18 mouse cellular contexts compared by ENCODE assay signal in the genomic region with DNA sequence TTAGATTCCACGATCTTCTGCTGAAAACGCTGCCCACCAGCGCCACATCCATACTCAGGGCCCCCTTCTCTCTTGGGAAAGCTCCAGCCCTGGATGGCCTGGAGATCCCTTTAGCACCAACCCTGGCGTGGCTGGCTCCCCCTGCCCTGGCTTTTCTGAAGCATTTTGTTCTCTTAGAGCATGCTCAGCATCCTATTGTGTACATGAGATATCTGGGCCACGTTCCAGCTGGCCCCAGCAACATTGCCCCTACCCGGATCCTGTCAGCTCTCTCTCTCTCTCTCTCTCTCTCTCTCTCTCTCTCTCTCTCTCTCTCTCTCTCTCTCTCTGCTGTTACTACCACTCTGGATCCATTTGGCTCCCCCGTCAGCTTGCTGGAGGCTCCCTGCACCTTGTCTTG. TPM values are rescaled to one million over a fixed set of nuclear protein-coding genes. Genes with fewer than 3 reads are reported as not detected.
DNase-seq lines count a peak whose midpoint lies in the region; ATAC-seq and TF ChIP-seq lines count a peak whose summit lies in the region.
"Had no signal": no experiment of that assay in that cellular context is flagged by ENCODE, and none has a peak within 500 bp of the region (broad histone marks: within the 10 kb centered on the region; RNA-seq: fewer than 3 reads in every experiment).

No protein-coding gene starts in this region.

- H3K4me1 ChIP-seq in heart, embryonic 13.5 days, result peaks cover 14% of the 10 kb centered on the region
- H3K4me1 ChIP-seq in lung, embryonic 14.5 days (ENCODE audit: insufficient read depth), result no peaks in the 10 kb centered on the region
- H3K4me1 ChIP-seq: heart, embryonic 12.5 days had no signal

- 0 out of 2 replicates have a peak overlapping the region, but pooled peaks have one; percentile 28 for H3K9ac ChIP-seq in heart, embryonic 13.5 days
- H3K9ac ChIP-seq in lung, embryonic 14.5 days, result no peak overlapping the region
- H3K9ac ChIP-seq: heart, embryonic 12.5 days; liver, embryonic 14.5 days had no signal

- 0 out of 2 replicates have a peak overlapping the region, but pooled peaks have one; percentile 9 for H3K27ac ChIP-seq in heart, embryonic 13.5 days (replicated peaks)
- H3K27ac ChIP-seq in lung, embryonic 14.5 days (ENCODE audit: low read depth), result 0 out of 2 replicates have a peak overlapping the region, but pooled peaks have one; percentile 18
- H3K27ac ChIP-seq: liver, embryonic 14.5 days had no signal

- peaks cover 17% of the 10 kb centered on the region for H3K27me3 ChIP-seq in heart, embryonic 13.5 days (replicated peaks)
- H3K27me3 ChIP-seq in lung, embryonic 14.5 days (ENCODE audit: insufficient read depth, low read length), result no peaks in the 10 kb centered on the region

- DNase-seq in heart, adult 18-20 months, result no peak
- peak; percentile 87 for DNase-seq in lung, embryonic 14.5 days
- DNase-seq in lung, postnatal 25 days (ENCODE audit: low spot score), result no peak
- peak; percentile 83 for DNase-seq in retina, postnatal 1 day
- DNase-seq in retina, embryonic 14.5 days (ENCODE audit: low spot score), result no peak
- DNase-seq in frontal cortex, postnatal 36 days (ENCODE audit: low spot score in 2 of 2), result no peak
- DNase-seq: adrenal gland, postnatal 10 days; cerebellum, adult 9-10 months; gastrocnemius, postnatal 10 days; kidney, postnatal 25 days; right cerebral cortex, adult 18-20 months had no signal

- no peaks in the 10 kb centered on the region for H3K36me3 ChIP-seq in heart, embryonic 13.5 days
- no peaks in the 10 kb centered on the region for H3K36me3 ChIP-seq in lung, embryonic 14.5 days (ENCODE audit: insufficient read depth)
- H3K36me3 ChIP-seq: heart, embryonic 12.5 days had no signal

- WGBS in heart, embryonic 13.5 days, result 50% methylated on average over 7 of the region's 7 CpGs
- WGBS in lung, embryonic 14.5 days, result 46% methylated on average over 7 of the region's 7 CpGs

- H3K9me3 ChIP-seq in heart, embryonic 13.5 days, result no peaks in the 10 kb centered on the region
- no peaks in the 10 kb centered on the region for H3K9me3 ChIP-seq in lung, embryonic 14.5 days (ENCODE audit: low read depth, low read length)
- H3K9me3 ChIP-seq: heart, embryonic 12.5 days had no signal

- no peak overlapping the region for H3K4me3 ChIP-seq in heart, embryonic 13.5 days
- no peak overlapping the region for H3K4me3 ChIP-seq in lung, embryonic 14.5 days (ENCODE audit: low read depth, low read length)
- H3K4me3 ChIP-seq: heart, embryonic 12.5 days had no signal

- no peak overlapping the region for H3K4me2 ChIP-seq in heart, embryonic 13.5 days
- H3K4me2 ChIP-seq in lung, embryonic 14.5 days, result no peak overlapping the region
- H3K4me2 ChIP-seq: heart, embryonic 12.5 days had no signal

- no peak for ATAC-seq in heart, embryonic 13.5 days (ENCODE audit: extremely low read depth, insufficient number of reproducible peaks, low FRiP score, low TSS enrichment)
- ATAC-seq in lung, embryonic 14.5 days (ENCODE audit: insufficient read depth), result peak; percentile 86
- ATAC-seq: inflammation-experienced regulatory T-cells, adult 6 months had no signal

- TF ChIP-seq CTCF in lung, embryonic 14.5 days (IDR thresholded peaks at IDR 0.05; ENCODE audit: low read depth), result no peak

RNA-seq across cellular contexts. Expression of a gene that starts 37.2 kb away (rescaled TPM):
- not detected in 2 replicates for polyA plus RNA-seq in heart, embryonic 13.5 days (2015; fragmentation: Nextera tagmentation; extraction: Ambion mirVana)
- under 1 TPM in 1 of 2 experiments, not detected in 1; 0.10 TPM for total RNA-seq in heart, adult 18-20 months (2021)
- polyA plus RNA-seq in lung, embryonic 14.5 days (2014; fragmentation: Nextera tagmentation; extraction: Ambion mirVana), result 0.05 and 0.09 TPM in 2 replicates
- total RNA-seq: gastrocnemius, postnatal 10 days; megakaryocyte-erythroid progenitor cell, adult 5-6 weeks had no signal
- polyA plus RNA-seq: C2C12; heart, embryonic 12.5 days; inflammation-experienced regulatory T-cells, adult 6 months; neural tube, embryonic 11.5 days had no signal

Comparison
In these comparisons a context has a peak if more than half of its experiments do, and no peak if none do; other contexts are left out.
1. DNase-seq: peak in lung, embryonic 14.5 days (single experiment) and retina, postnatal 1 day (single experiment); none in heart, adult 18-20 months (0 of 2), lung, postnatal 25 days (single experiment), retina, embryonic 14.5 days (single experiment) and frontal cortex, postnatal 36 days (0 of 2).